Mouse (Mus musculus): ENCODE results near the gene Pacrg. TPM values are rescaled to one million over a fixed set of nuclear protein-coding genes. Genes with fewer than 3 reads are reported as not detected.

The Pacrg gene
- total RNA-seq, 1 experiment from 2014 or later: 2.9 TPM

DNA sequence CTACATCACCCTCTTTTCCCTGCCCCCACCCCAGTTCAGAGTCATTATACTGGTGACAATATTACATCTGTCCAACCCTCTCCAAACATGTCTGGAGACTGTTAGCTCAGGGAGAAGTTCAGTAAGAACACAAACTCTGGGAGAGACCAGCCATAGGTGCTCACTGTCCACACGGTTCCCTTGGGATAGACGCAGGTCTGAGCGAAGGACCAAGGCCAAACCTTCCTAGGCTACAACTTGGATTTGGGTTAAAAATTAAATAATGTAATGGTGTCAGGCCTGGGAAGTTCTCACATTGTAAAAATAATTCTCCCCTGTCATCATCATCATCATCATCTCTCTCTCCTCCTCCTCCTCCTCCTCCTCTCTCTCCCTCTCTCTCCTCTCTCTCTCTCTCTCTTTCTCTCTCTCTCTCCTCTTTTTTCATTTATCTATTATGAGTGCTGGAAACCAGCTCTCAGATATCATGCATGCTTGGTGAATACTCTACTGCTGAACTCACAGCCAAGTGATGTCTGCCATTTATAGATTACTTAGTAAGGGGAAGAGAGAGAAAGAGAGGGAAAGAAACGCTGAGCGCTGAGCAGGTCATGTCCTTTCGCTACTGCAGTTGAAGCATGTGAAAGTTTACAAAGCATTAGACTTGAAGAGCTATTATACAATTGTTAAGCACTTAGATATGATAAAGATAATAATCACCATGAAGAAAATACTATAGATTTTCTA lies 215.2 kb downstream of the Pacrg start:
- no peak for DNase-seq

DNA sequence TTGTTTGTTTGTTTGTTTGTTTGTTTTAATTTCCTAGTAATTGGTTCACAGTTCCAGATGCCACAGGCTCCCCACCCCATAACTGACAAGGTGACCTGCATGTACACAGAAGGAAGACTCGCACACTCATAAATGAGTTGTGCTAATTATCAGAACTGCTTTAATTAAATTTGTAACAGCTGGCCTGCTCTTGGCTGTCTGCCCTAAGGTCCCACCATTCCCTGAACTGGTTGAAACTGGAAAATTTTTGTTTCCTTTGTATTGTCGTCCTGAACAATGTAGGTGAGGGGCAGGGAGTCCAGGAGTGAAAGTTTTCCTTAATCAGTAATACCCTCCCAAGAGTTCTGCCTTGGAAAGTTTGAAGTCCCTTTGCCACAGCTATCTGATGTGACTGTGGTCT lies 219.5 kb downstream of the Pacrg start:
- no peak for DNase-seq

DNA sequence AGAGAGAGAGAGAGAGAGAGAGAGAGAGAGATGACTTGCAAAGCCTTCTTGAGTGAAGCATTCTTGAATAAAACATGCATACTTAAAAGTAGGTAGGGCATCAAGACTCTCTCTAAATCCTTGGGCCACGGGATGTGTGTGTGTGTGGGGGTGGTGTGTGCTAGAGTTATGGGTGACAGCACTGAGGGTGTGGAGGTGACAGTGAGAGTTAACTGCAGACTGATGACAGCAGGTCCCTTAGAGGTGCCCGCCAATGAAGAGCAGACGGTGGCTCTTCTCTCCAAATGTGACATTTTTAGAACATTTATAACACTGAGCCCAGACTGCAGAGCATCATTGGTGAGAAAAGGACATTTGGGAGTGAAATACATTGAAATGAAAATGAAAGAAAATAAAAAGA lies 220.2 kb downstream of the Pacrg start:
- DNase-seq: no peak

DNA sequence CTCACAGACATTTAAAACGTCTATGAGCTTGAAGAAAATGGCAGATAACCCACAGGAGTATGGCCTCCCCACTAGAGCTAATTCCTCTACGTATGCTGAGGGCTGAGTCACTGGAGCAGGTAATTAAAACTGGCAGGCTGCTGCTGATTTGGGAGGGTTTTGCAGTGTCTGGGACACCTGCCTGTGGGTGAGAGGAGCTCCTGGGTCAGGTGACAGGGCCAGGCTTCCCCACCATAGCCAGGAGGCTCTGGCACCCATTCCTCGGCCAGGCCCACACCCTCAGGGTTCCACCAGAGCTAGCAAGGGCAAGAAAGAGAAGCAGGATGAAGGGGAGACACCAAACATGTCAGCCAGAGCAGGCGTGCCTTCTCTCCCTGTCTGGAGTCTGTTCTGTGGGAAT lies 222.5 kb downstream of the Pacrg start:
- DNase-seq: no peak

DNA sequence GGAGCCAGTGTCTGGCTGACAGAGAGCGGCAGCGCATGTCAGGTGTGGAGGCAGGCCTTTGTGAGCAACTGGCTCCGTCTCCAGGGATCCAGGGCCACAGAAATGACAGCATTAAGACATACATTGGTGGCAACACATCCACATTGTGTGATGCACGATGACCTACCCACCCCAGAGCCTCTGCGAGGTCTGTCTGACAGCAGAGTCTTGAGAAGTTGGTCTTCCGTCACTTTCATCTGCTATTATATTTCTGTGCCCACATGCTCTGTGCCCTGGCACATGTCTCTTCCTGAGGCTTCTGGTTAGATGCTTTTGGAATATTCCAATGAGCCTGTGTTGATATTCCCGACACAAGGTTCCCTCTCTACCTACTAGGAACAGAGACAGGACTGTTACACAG lies 224.5 kb downstream of the Pacrg start:
- no peak for DNase-seq

DNA sequence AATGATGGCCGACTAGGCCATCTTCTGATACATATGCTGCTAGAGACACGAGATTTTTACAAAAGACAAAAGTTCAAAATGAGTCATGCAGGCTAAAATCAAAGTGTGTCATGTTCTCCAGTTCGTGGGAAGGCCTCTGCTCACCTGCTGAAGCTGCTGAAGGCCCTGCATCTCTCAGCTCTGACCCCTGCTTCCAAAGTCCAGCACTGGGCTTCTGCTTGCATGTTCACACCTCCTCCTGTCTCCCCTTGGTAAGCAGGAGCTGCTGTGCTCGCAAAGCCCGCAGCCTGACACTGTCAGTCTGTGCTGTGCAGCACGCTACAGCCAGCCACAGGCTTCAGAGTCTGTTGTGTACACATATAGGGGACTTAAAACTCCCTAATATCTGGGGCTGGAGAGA lies 225.4 kb downstream of the Pacrg start:
- no peak for DNase-seq

DNA sequence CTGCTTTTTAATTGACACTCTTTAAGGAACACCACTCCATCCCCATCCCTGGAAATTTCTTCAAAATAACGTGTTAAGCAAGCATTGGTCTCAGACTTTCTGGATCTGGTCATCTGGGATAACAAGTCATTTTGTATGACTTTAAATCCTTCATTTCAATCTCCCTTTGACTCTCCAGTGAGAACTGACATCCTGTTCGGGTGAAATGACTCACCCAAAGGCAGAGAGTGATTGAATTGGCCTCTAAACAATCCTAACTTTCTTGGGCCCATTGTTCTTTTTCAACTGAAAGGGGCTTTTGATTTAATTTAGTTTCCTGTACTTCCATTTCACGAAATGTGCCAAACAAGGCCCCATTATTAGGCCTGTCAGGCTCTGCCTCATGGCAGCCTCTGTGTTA lies 228.5 kb downstream of the Pacrg start:
- DNase-seq: no peak

DNA sequence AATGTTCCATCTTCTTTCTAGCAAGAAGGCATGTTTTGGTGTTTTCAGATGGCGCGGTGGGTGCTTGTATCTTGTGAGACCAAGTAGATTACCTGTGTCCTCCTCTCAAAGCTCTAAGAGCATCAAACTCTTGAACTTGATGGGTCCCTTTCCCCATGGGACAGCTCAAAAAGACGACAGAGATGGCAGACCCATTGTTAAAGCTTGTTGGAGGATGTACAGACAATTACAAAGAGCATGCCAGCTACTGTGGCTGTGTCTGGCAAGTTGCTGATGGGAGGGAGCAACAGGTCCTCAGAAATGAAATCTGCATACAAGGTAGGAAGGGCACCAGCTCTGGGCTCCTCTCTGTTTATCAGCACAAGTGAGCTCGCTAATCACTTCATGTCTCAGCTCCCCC lies 232.0 kb downstream of the Pacrg start:
- DNase-seq: no peak

DNA sequence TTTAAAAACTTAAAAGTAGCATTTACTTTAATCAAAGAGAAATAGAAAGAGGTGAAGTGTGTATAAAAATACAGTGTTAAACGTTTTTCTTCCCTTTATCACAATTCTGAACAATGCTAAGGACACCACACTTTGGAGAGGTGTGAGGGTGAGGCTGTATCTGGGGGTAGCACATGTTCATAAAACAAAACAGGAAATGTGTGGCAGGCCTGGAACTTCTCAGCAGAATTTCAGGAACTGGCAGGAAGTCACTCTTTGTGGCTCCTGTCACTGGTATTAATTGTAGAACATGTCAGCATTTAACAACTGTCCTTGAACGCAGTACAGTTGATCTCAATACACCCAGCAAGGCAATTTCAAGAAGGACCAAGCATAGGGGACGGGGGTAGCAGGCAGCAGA lies 234.0 kb downstream of the Pacrg start:
- no peak for DNase-seq

DNA sequence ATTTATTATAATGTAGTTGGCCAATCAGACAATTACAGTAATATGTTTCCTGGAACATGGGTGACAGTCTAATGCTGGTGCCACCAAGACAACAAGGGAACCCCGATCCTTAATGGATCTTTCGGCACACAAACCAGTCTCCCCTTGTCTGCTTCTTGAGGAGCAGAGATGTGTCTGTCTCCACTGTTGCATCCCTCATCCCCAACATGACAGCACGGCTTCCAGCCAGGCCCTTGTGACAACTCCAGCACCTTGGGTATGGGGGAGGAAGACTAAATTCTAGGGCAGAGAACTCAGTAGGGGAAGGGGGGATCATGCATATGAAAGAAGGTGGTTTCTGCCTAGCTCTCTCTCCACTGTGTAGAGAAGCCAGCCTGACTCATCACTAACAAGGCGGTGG lies 242.4 kb downstream of the Pacrg start:
- no peak for DNase-seq

DNA sequence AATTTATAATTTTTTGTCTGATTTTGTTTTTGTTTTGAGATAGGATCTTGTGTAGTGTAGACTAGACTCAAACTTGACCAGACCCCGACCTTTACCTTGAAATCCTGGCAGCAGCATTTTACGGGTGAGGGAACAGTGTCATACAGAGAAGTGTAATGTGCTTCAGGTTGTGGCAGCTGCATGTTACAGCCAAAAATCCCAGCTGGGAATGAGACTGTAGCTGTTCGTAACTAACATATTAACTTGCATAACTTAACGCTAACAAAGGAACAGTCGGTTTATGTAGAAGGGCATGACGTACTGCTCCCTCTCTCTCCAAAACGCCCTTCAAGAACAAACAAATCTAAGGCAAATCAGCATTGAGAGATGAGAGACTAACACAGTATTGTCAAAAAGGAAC lies 250.5 kb downstream of the Pacrg start:
- DNase-seq: no peak

DNA sequence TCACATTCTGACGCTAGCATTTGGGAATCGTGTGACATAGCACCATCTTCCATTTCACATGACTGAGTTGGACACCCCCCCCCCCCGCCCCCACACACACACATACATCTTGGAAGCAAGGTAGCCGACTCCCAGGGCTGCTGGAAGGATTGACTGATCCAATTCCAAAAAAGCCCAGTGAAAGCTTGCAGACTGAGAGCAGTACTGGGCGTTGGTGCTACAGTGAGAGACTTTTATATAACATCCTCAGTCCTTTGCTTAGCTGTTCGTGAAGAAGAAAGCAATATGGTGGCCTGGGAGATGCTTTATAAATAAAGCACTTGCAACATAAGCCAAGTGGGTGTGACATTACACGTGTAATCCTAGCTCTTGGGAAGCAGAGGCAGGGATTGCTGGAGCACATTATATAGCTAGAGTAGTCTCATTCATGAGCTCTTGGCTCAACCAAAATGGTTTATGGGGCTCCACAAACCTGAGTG lies 251.2 kb downstream of the Pacrg start:
- no peak for DNase-seq

DNA sequence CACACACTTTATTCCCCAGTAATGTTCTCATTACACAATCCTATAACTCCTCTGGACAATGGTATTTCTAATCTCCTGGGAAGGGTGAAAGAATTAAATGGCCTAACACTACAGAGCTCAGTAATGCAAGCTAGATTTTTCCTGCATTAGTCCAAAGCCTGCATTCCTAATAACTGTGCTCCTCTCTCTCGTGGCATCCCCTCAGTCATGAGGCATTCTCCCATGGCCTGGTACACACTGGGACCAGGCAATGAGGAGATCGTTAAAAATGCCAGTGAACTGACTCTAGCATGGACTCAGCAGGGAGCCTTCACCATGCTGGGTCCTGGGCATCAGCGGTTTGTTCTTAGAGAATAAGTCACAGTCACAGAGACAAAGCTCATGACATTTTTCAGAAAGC lies 256.8 kb downstream of the Pacrg start:
- no peak for DNase-seq

DNA sequence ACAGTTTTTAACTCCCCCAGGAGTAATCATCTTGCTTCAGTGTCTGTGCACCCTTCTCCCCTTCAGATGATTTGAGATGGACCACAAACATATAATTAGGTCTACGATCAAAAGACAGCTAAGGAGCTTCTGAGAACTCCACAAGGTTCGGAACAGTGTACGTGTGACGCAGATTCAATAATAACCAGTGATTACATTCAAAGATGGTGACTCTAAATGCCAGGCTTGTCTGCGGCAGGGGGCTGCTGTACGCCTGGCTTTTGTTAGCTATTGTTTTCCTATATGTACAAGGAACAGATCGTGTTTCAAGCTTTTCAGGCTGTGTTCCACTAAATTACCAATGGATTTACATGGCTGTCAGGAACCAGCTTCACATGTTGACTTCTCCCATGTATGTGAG lies 264.8 kb downstream of the Pacrg start:
- DNase-seq: no peak

DNA sequence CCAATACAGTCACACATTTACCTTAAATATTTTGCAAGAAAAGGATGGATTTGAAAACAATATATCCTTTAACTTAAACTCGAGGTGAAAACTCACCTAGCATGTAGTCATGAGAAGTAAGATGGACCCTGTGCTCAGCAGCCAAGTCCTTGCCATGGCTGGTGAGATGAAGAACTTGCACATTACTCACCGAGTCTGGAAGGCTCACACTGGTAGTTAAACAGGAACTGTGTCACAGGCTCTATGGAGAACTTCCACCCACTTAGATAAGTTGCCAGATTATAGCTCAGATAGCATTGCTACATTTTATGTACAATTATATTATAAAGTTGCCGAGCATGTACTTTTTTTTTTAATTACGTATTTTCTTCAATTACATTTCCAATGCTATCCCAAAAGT lies 267.7 kb downstream of the Pacrg start:
- no peak for DNase-seq

DNA sequence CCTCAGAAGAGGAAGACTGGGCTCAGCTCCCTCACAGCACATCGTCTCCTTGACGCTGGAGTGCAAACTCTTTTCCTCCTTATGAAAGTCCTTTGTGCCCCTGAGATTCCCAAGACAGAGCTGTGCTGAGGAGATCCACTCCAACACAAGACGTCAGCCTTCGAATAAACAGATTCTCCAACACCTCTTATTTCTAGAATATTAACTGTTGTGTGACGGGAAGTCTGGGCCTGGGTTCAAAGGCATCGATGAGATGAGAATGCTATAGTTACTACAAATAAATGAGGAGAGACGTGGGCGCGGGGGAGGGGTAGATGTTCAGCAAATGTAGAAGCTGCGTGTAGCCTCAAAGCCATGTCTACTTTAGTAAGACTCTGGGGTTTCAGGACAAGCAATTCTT lies 270.8 kb downstream of the Pacrg start:
- DNase-seq: no peak

DNA sequence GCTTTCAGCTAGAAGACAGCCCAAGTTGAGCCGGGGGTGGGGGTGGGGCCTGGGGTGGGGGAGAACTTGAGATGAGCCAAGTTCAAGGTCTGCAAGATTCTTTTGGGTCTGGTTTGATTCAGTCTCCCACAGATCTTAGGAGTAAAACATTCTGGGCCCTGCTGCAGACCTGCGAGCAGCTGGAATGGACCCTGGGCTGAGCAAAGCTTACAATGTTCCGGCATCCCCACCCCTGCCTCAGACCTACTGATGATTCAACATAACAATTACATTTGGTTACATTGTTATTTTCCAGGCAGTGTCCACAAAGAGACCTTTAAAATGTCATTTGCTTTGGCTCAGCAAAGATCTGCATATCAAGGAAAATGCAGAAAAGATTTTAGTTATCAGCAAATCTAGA lies 272.7 kb downstream of the Pacrg start:
- no peak for DNase-seq

DNA sequence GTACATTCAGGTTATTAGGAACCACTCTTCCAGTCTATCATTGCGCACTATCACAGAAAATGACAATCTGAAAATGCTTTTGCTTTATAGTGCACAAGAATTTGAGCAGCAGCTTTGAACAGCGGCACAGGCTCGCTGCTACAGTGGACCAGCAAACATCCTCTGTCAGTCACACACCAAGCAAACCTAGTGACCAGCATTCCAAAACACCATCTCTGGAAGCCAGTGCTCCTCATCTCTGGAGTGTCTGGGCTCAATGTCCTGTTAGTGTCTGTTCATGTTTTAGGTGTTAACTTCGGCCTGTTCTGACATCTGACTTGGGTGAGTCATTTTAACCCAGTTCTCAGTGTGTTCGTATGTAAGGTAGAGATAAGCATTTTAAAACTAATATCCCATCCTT lies 275.9 kb downstream of the Pacrg start:
- DNase-seq: no peak

DNA sequence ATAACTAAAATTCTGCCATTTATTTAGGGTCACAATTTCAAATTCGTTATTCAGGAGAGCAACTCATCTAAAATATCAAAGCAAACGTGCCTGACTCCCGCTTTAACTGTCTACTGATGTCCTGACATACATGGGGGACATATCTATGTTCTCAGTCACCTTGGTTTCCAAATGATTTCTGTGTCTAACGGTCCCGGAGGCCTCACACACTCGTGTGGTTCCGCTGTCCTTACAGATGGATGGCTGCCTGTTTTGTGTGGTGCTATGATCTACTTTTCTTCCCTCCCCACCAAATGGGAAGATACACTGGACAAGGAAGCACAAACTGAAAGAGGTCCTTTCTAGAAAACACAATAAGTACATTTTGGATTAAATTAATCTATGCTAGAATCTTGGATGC lies 277.2 kb downstream of the Pacrg start:
- no peak for DNase-seq

DNA sequence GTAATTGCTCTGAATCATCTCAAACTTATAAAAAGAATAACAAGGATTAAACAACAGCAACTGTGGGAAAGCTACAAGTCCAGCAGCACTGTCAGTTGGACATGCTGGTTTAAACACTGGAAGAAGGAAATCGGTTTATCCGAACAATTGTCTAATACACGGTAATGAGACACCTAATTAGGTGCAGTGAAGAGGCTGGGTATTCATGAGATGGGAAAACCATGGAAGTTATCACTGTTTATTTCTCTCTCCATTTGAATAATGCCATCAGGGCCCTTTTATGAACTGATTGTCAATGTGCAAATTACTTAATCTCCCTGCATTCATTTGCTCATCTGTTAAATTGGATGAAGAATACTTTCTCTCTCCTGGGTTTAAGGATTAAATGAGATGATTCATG lies 280.1 kb downstream of the Pacrg start:
- no peak for DNase-seq

DNA sequence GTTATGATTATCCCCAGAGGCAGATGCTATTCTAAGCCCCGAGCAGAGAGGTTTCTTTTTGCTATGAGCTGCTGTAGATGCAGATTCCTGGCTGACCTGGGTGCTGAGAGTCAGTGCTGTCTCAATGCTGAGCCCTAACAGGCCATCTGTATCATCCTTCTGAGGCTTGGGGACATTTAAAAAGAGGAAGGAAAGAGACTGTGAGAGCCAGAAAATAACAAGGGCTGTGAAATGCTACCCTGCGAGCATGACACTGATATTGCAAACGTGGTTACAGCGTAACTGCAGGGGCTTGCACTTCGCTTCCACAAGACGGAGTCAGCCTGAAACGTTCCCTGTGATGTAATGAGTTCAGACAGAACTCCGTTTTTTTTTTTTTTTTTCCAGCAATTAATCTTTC lies 281.4 kb downstream of the Pacrg start:
- no peak for DNase-seq

DNA sequence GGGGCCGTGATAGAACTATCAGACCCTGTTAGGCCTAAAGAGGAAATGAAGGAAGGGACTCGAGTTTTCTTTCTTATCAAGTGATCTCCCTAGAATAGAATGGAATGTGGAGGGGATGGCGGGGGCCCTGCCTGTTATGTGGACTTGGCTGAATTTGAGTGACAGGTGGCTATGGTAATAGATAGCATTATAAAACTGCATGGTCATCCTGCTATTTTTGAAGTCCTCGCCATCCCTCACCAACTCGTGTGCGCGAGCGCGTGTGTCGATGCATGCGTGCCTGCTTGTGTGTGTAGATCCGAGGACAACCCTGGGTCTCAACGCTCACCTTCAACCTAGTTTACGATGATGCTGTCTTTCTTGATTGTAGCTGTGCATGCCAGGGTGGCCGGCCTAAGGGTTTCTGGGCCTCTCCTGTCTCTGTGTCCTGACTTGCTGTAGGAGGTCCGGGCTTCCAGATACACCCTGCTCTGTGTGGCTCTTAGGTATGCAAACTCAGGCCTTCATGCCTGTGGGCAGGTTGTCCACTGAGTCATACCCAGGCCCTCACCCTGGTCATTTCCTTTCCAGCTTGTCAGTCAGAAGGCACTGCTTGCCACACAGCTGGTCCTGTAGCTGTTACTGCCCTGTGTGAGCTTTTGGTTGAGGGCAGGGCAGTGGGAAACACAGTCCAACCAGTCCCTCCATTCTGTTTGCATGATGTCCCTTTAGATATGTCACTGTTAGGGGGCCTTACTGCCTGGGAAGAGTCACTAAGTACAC lies 287.6 kb downstream of the Pacrg start:
- DNase-seq: no peak

DNA sequence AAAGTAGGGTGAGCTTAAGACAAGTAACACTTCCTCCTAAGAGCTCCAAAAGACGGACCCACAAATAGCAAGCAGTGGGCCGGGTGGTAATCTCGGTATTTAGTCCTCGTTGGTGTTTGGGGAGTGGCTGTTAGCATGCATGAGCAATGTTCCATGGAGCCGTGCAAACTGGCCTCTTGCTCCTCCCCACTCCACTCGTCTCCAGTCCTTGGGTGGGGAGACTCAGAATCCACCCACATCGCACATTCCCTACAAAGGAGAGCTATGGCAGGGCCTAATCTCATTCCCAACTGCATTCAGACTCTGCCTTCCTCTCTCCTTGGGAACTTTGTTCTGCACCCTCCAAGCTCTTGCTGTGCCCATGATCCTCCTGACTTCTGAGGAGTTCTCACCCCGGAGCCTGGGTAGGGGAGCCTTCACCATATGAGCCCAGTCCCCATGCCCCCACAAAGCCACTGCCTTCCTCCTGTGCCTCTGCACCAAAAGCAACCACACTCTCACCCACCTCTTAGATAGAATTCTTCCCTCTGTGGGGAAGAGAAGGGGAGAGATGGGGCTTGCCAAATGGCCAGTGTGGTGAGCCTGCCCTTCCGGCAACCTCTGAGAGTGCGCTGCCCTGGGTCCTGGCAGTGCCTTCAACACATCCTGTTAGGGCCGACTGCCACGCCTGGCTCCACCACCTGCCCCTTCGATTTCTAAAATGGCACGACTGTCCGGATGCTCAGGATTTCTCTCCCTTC lies 289.2 kb downstream of the Pacrg start:
- no peak for DNase-seq
